Mouse (Mus musculus): ENCODE measurements around the gene 1700001O22Rik. TPM values are rescaled to one million over a fixed set of nuclear protein-coding genes. Genes with fewer than 3 reads are reported as not detected.

Gene 1700001O22Rik
- polyA plus RNA-seq, 1 experiment from 2014 or later, result 1.8 TPM

DNA sequence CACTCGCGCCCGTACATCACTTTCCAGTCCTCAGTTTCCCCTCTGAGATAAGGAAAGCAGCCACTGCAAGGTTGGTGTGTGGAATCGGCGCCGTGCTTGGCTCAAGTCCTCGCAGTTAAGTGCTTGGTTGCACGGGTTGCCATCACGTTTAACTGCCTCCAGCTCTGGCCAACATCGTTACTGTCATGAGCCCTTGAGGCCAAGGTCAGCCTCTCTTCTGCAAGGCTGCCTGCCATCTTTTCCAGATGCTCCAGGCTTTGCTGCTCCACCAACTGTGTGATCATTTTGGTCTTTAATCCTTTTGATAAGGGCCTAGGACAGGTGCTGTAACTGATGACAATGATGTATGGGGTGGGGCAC is 4.8 kb upstream of the 1700001O22Rik start:
- no peaks in the 10 kb centered on the region for H3K27me3 ChIP-seq
- H3K4me3 ChIP-seq, result peak overlapping the region; percentile 63
- ATAC-seq (ENCODE audit: low FRiP score, low read depth), result no peak
- 5% methylated on average over 10 of the region's 10 CpGs for WGBS
- H3K9me3 ChIP-seq, result no peaks in the 10 kb centered on the region
- H3K4me2 ChIP-seq, result peak overlapping the region; percentile 82
- peaks cover 7% of the 10 kb centered on the region; the same call in 1 of the 2 replicates for H3K36me3 ChIP-seq
- H3K9ac ChIP-seq, result peak overlapping the region; percentile 70
- peaks cover 29% of the 10 kb centered on the region for H3K4me1 ChIP-seq (replicated peaks)
- H3K27ac ChIP-seq (replicated peaks), result peak overlapping the region; percentile 75

DNA sequence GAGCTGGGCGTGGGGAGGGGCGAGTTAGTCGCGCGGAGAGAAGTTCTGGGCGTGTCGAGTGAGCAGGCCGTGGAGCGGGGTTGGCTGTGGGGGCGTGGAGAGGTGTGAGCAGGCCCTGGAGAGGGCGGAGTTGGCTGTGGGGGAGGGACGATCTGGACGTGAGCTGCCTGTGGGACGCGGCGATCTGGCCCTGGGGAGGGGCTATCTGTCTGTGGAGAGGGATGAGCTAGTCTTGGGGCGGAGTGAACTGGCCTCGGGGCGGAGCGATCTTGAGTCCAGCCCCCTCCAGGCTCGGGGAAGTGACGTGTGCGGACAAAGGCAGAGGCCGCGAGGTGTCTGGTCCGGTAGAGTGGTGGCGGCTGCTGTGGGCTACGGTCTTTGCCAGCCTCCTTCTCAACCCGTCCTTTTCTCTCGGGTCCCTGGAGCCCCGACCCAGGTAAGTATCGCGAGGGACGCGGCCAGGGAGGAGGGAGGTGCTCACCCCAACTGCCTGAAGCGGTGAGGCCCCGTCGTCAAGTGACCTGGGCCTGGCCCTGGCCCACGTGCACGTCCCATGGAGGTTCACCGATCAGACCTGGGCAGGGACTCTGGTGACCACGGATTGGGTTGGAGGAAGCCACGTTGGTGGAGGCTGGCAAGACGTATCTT is 4.3 kb upstream of the 1700001O22Rik start, which contains the start of gene Ntmt1:
Ntmt1 (plus strand) TSS at position 179 of the 648 bp plus-strand sequence.
- peaks cover 5% of the 10 kb centered on the region; the same call in 1 of the 2 replicates for H3K36me3 ChIP-seq
- H3K9me3 ChIP-seq, result no peaks in the 10 kb centered on the region
- peak within 1 kb of the TSS; percentile 70 for H3K9ac ChIP-seq
- H3K27ac ChIP-seq (replicated peaks), result peak within 1 kb of the TSS; percentile 75
- peak within 1 kb of the TSS; percentile 63 for H3K4me3 ChIP-seq
- peaks cover 29% of the 10 kb centered on the region for H3K4me1 ChIP-seq (replicated peaks)
- ATAC-seq (ENCODE audit: low FRiP score, low read depth), result peak; percentile 98
- 0 out of 2 replicates have a peak, but pooled peaks cover under 1% of the 10 kb centered on the region for H3K27me3 ChIP-seq
- WGBS, result under 1% methylated on average over 42 of the region's 44 CpGs
- H3K4me2 ChIP-seq, result peak within 1 kb of the TSS; percentile 82

GRCm38 (mm10) chr2:30807147-30807647 is 3.7 kb upstream of the 1700001O22Rik start:
- H3K36me3 ChIP-seq, result peaks cover 2% of the 10 kb centered on the region; the same call in 1 of the 2 replicates
- peak overlapping the region; percentile 75 for H3K27ac ChIP-seq (replicated peaks)
- peaks cover 29% of the 10 kb centered on the region for H3K4me1 ChIP-seq (replicated peaks)
- WGBS, result 6% methylated on average over 28 of the region's 28 CpGs
- H3K9me3 ChIP-seq, result no peaks in the 10 kb centered on the region
- peak overlapping the region; percentile 70 for H3K9ac ChIP-seq
- H3K4me3 ChIP-seq, result peak overlapping the region; percentile 63
- 0 out of 2 replicates have a peak, but pooled peaks cover 2% of the 10 kb centered on the region for H3K27me3 ChIP-seq
- no peak for ATAC-seq (ENCODE audit: low FRiP score, low read depth)
- H3K4me2 ChIP-seq, result peak overlapping the region; percentile 82

GRCm38 (mm10) chr2:30805983-30806382 is 2.5 kb upstream of the 1700001O22Rik start:
- Histone ChIP-seq H3K4me2 (no peak overlapping the region), H3K9me3 (no peaks in the 10 kb centered on the region), H3K36me3 (no peaks in the 10 kb centered on the region), H3K4me1 (replicated peaks) (peaks cover 39% of the 10 kb centered on the region), H3K27ac (replicated peaks) (no peak overlapping the region), H3K4me3 (no peak overlapping the region), H3K9ac (no peak overlapping the region), H3K27me3 (0 out of 2 replicates have a peak, but pooled peaks cover 2% of the 10 kb centered on the region)
- WGBS, result 91% methylated on average over 2 of the region's 2 CpGs
- ATAC-seq (ENCODE audit: low FRiP score, low read depth), result no peak

- H3K36me3 ChIP-seq, result no peaks in the 10 kb centered on the region
- peaks cover 7% of the 10 kb centered on the region; the same call in 1 of the 2 replicates for H3K27me3 ChIP-seq
- H3K4me2 ChIP-seq, result peak overlapping the region; percentile 79
- 1% methylated on average over 76 of the region's 77 CpGs for WGBS
- H3K9ac ChIP-seq, result peak overlapping the region; percentile 40
- no peak overlapping the region for H3K27ac ChIP-seq (replicated peaks)
- peaks cover 29% of the 10 kb centered on the region for H3K4me1 ChIP-seq (replicated peaks)
- ATAC-seq (ENCODE audit: low FRiP score, low read depth), result 0 out of 2 replicates have a peak, but pooled peaks have one; percentile 40
- H3K9me3 ChIP-seq, result no peaks in the 10 kb centered on the region
- peak overlapping the region; percentile 43 for H3K4me3 ChIP-seq
Measured at GRCm38 (mm10) chr2:30801067-30801852, 2.2 kb downstream of the 1700001O22Rik start.

DNA sequence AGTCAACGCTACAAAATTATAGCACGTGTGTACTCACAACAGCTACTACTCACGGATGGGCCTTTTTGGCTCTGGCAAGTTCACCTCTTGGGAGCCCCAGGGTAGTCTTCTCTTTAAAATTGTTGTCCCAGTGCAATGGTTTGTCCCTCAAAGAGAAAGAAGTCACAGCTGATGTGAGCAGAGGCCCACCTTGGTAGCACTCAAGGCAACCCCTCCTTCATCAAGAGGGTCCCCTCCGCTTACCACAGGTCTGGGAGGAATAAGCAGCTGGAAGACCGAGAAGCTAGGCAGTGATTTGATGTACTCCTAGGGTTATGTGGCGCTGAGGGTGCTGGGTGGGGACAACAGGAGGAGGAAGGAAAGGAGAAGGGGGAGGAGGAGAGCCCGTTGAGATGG is 2.8 kb downstream of the 1700001O22Rik start:
- 28% methylated on average over 7 of the region's 7 CpGs for WGBS
- peak overlapping the region; percentile 79 for H3K4me2 ChIP-seq
- H3K4me1 ChIP-seq (replicated peaks), result peaks cover 34% of the 10 kb centered on the region
- no peaks in the 10 kb centered on the region for H3K36me3 ChIP-seq
- no peaks in the 10 kb centered on the region for H3K9me3 ChIP-seq
- peak overlapping the region; percentile 43 for H3K4me3 ChIP-seq
- H3K27me3 ChIP-seq, result peaks cover 7% of the 10 kb centered on the region; the same call in 1 of the 2 replicates
- no peak overlapping the region for H3K9ac ChIP-seq
- H3K27ac ChIP-seq (replicated peaks), result no peak overlapping the region
- no peak for ATAC-seq (ENCODE audit: low FRiP score, low read depth)

- Histone ChIP-seq H3K36me3 (no peaks in the 10 kb centered on the region), H3K9ac (no peak overlapping the region), H3K4me3 (no peak overlapping the region), H3K27me3 (peaks cover 7% of the 10 kb centered on the region; the same call in 1 of the 2 replicates), H3K4me2 (no peak overlapping the region), H3K9me3 (no peaks in the 10 kb centered on the region), H3K4me1 (replicated peaks) (peaks cover 43% of the 10 kb centered on the region), H3K27ac (replicated peaks) (no peak overlapping the region)
- 82% methylated on average over 3 of the region's 3 CpGs for WGBS
- no peak for ATAC-seq (ENCODE audit: low FRiP score, low read depth)
Measured at GRCm38 (mm10) chr2:30799456-30799855, 4.0 kb downstream of the 1700001O22Rik start.

DNA sequence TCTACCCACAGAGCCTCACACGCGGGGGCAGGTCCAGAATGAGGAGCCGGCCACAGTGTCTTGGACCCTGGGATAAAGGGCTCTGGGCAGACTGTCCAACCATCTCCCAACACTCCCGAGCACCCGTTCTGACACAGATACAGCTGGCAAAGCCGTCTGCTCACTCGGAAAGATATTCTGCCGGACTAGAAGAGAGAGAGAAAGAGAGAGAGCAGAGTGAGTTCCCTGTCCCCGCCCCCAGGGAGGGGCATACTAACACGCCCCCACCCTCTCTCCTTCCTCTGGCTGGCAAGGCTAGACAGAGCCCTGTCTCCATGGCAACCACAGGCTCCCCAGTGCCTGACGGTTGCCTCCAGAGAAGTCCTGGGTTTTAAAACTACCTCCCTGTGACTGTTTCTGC is 7.1 kb downstream of the 1700001O22Rik start:
- peaks cover 43% of the 10 kb centered on the region for H3K4me1 ChIP-seq (replicated peaks)
- ATAC-seq (ENCODE audit: low FRiP score, low read depth), result peak; percentile 85

GRCm38 (mm10) chr2:30795889-30796275 is 7.6 kb downstream of the 1700001O22Rik start:
- Histone ChIP-seq H3K4me1 (replicated peaks) (peaks cover 38% of the 10 kb centered on the region), H3K27ac (replicated peaks) (peak overlapping the region; percentile 70), H3K4me3 (no peak overlapping the region), H3K4me2 (peak overlapping the region; percentile 51), H3K9me3 (no peaks in the 10 kb centered on the region), H3K9ac (peak overlapping the region; percentile 18; the same call in 1 of the 2 replicates), H3K36me3 (no peaks in the 10 kb centered on the region), H3K27me3 (peaks cover 5% of the 10 kb centered on the region; the same call in 1 of the 2 replicates)
- no peak for ATAC-seq (ENCODE audit: low FRiP score, low read depth)
- 58% methylated on average over 5 of the region's 5 CpGs for WGBS

More for the DNA sequence above, 7.1 kb downstream of the 1700001O22Rik start:
- 4% methylated on average over 11 of the region's 11 CpGs for WGBS
- Histone ChIP-seq H3K9ac (peak overlapping the region; percentile 18; the same call in 1 of the 2 replicates), H3K4me3 (peak overlapping the region; percentile 18), H3K27ac (replicated peaks) (peak overlapping the region; percentile 70), H3K27me3 (peaks cover 5% of the 10 kb centered on the region; the same call in 1 of the 2 replicates), H3K4me2 (peak overlapping the region; percentile 51), H3K9me3 (no peaks in the 10 kb centered on the region), H3K36me3 (no peaks in the 10 kb centered on the region)

DNA sequence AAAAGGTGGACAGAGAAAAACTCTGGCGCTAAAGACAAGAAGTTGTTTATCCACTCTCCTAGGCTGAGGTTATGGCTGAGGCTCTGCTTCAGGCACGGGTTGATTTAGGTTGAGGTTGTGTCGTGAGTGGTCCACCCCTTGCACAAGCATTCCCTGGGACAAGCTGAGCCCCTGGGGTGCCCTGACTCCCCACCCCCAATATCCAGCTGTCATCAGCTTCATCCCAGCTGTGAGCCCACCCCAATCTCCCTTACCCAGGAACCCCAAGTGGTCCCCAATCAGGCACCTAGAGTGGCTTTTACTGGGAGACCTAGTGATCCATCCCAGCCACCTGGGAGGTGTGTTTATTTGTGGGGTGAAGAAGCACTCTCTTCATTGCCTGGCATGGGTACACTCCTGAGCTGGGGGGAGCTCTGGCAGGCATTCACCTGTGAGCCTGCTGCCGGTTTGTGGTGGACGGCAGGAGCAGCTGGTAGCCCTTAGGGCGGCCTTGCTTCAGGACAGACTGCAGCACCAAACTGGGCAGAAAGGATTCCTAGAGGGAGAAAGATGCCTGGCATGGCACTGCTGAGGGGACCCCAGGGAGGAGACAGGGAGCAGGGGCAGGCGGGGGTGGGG is 8.1 kb downstream of the 1700001O22Rik start:
- Histone ChIP-seq H3K27ac (replicated peaks) (peak overlapping the region; percentile 68; the same call in 1 of the 2 replicates), H3K4me3 (no peak overlapping the region), H3K9ac (no peak overlapping the region), H3K9me3 (no peaks in the 10 kb centered on the region), H3K4me2 (no peak overlapping the region), H3K4me1 (replicated peaks) (peaks cover 33% of the 10 kb centered on the region), H3K36me3 (no peaks in the 10 kb centered on the region), H3K27me3 (peaks cover 5% of the 10 kb centered on the region; the same call in 1 of the 2 replicates)
- ATAC-seq (ENCODE audit: low FRiP score, low read depth), result no peak
- WGBS, result 50% methylated on average over 7 of the region's 7 CpGs
